Mouse (Mus musculus): ENCODE data around the gene Bcas1.
"Not testable (repeated sequence)": the region's sequence is repeated elsewhere in the genome, so short reads cannot be mapped to it uniquely, and the experiment has no call there.

DNA sequence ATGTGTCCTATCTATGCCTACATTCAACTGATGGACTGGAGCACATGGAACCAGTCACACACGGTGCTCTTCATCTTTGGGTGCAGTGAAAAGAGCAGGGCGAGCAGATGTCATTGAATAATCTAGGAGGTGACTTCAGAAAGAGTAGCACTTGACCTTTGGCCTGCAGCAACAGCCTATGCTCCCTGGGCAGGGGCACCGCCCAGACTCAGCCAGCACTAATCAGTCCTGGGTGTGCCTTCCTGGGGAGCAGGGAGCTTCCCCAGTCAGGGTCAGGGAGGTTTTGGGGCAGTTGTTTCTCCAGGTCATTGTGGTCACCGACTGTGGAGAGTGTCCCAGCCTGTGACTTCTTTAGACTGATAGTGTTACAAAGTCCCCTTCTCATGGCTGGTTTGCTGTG, 26.2 kb upstream of the Bcas1 start:
- TF ChIP-seq CTCF (IDR thresholded peaks at IDR 0.05; ENCODE audit: extremely low read depth, insufficient read depth, insufficient read length, insufficient replicate concordance); POLR2A (IDR thresholded peaks at IDR 0.05; ENCODE audit: low read depth, low read length): not testable (repeated sequence)
